Mouse (Mus musculus) cerebellum, adult 9-11 months (tissue): ENCODE results near the gene Foxp1.

ENCODE experiments used
- DNase-seq: peaks from one replicate; pipeline ENCODE4 v3.0.0; 2022

Foxp1 gene

GRCm38 (mm10) chr6:99105979-99106378 is 416.5 kb downstream of the Foxp1 start:
- no peak for DNase-seq

DNA sequence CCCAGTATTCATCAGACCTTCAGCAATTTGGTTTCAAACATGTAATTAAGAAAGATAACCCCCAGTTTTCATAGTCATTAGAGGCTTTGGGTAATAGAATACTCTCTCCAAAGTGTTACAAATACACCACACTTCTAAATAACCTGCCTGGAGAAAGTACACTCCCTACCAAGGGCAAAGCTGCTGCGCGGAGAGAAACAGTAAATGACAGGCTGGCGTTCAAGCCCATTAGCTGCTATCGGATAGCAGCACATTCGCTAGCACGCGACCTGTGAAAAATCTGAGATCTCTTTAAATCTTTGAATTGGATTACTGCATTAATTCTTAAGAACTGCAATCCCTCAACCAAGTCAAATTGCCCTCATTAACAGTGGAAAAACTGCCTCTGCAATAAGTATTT is 418.1 kb downstream of the Foxp1 start:
- no peak for DNase-seq

DNA sequence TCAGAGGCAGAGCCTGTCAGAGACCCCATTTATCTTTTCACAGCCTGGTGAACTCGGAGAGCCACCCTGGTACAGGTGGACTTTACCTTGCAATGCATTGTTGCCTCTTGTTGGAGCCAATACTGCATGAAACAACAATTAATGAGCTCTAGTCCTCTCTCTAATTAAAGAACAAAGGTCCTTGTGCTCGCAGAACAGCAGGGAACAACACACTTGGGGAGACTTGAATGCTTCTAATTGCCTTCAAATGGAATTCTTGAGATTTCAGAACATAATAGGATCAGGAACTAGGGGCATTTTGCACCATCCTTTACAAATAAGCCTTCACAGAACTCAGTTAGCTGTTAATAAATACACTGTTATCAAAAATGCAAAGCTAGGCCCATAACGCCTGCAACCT is 418.6 kb downstream of the Foxp1 start:
- DNase-seq: no peak

GRCm38 (mm10) chr6:99101489-99101908 is 421.0 kb downstream of the Foxp1 start:
- no peak for DNase-seq

DNA sequence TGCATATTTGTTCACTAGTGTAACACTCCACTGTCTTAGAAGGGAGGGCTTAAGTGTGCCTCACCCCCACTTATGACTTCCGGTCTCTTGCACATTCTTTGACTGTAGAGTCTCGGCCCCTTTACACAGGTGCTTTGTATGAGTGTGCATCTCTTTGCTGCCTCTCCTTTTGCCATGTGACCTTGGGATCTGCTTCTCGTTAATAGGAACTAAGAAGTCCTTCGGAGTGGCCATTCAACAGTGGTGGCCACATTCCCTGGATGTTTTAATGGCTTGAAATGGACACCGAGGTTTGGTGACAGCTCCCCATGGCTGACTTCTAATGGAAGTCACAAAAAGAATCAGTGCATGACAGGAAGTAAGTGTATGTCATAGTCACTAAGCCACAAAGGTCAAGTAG is 422.2 kb downstream of the Foxp1 start:
- DNase-seq: no peak

DNA sequence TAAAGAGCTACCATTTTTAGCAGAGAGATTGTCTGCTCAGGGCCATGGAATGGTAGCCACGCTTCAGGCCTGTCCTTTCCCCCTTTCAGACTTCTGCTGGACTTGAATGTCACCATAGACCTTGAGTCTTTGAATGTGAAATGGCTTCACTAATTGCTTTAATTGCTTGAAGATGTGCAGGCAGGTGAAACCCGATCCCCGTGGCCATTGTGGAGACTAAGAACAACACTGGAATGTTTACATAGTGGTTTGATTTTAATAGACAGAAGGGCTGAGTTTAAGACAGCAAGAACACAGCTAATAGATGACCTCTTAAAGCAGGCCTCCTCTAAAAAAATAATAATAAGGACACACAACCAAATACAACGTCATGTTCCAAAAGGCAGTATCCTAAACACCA is 422.7 kb downstream of the Foxp1 start:
- no peak for DNase-seq

DNA sequence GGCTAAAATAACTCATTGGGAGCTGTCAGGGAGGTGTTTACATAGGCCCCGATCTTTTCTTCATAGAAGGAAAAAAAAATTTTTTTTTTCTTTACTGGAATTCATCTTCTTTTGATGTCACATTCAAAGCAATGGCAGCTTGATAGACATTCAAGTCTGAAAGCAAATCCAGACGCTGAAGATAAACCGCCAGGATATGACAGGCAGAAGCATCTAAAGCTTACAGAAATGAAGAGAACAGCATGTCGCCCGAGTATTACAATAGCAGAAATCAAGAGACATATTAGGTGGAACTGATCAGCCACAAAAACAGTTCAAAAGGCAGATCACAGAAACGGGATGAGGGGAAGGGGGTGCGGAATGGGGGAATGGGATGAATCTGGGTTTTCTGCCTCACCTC is 425.3 kb downstream of the Foxp1 start:
- DNase-seq: no peak

GRCm38 (mm10) chr6:99096776-99097166 is 425.8 kb downstream of the Foxp1 start:
- DNase-seq: no peak

GRCm38 (mm10) chr6:99096105-99096775 is 426.3 kb downstream of the Foxp1 start:
- no peak for DNase-seq

- no peak for DNase-seq
Measured at GRCm38 (mm10) chr6:99095185-99096104, 427.1 kb downstream of the Foxp1 start.

DNA sequence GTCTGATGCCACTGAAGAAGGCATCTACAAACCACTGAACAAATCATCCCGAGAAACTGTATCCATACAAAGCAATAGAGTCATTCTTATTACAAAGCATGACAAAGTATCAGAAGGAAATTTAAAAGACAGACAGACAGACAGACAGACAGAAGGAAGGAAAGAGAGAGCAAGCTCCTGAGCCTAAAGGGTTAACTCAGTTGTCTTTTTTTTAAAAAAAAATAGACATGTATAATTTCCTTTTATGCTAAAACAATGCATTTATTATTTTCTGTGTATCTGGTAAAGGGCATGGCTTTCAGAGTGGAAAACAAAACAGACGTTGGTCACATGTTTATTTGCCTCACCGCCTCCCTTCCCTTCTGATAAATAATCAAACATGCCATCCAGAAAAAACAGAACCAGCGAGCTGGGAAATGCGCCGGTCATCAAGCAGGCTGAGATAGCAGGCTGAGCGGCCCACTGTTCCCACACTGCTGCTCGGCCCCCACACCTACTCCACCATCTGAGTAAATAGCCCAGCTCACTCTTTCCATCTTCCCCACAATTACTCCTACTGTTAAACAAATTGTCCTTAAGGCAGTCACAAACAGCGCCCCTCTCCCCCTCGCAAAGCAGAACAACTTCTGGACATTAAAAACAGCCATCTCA is 428.1 kb downstream of the Foxp1 start:
- DNase-seq: no peak

- DNase-seq: no peak
Measured at GRCm38 (mm10) chr6:99093856-99094255, 428.7 kb downstream of the Foxp1 start.

DNA sequence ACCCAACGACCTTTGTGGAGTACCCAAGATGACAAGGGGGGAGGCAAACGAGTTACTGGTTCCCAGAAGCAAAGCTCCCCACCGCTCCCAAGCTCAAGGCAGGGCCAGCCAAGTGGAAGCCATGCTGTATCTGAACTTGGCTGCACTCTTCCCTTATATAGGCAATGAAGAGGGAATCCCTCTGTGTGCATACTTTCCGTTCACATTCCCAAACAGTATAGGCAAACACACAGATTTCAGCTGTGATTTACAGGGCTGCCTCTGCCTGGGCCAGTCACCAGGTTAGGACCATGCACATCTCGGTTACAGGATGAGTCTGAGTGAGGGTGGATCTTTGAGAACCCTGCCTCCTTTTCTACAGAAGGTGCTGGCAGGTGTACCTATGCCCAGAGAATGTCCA is 429.3 kb downstream of the Foxp1 start:
- DNase-seq: no peak

DNA sequence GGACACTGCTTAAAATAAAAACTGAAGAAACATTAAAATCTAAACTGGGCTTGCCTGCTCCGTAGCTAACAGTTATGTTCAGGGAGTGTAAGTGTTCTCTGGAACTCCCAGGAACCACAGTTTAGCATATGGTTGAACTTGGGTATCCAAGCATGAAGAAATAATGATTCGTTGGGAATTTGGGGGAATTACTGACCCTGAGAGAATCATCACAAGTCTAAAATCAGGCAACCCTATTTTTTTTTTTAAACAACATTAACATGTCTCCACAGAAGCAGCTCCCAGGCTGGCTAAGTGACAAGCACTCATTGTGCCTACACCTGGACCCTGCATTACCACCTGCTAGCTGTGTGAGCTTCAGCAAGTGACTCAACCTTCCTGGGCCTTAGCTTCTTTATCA is 430.7 kb downstream of the Foxp1 start:
- DNase-seq: no peak

- DNase-seq: no peak
Measured at GRCm38 (mm10) chr6:99087598-99087997, 434.9 kb downstream of the Foxp1 start.

GRCm38 (mm10) chr6:99084956-99085355 is 437.6 kb downstream of the Foxp1 start:
- peak; percentile 68 for DNase-seq

GRCm38 (mm10) chr6:99081259-99081658 is 441.3 kb downstream of the Foxp1 start:
- DNase-seq: no peak

DNA sequence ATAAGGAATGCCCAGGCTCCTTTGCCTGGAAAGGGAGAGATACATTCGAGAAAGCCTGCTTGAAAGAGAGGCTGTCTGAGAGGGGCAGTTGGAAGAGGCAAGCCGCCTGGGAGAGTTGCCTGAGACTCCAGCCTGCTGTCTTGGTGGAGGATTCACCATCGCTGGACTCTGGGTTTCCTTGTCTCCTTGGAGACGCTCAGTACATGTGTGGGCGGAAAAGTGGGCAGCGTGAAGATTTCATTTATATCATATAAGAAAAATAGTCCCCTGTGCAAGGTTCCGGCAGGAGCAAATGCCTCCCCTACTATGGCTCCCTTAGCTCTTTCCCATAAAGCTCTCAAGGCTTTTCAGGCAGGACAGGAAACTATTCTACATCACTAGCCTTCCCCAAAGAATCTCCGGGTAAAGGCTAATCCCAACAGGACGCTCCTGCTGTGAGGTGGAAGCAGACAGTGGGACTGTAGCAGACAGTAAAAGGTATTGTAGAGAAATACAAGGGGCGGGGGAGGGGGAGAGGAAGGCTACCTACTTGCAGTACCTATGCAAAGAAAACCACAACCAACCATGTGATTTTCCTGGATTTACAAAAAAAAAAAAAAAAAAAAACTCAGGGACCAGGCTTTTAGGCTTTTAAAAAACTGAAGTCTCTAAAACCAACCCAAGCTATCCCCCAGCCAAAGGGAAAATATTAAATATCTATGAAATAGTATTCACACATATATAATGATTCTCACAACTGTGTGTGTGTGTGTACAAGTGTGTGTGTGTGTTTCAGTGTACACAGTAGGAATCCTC is 443.3 kb downstream of the Foxp1 start:
- DNase-seq: no peak

DNA sequence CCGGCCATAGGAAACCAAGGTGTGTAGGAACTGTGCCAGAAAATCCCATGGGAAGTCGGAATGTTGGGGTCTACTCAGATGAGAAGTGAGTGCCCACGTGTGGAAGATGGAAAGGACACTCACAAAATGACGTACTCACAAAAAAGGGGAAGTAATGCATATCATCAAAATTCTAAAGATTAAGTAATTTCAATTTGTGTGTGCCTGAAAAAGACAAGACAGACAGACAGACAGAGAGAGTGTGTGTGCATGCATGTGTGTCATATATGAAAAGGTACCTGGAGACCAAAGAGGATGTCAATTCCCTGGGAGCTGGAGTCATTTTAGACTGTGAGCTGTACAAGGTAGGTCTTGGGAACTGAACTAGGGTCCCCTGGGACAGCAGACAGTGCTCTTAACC is 444.4 kb downstream of the Foxp1 start:
- no peak for DNase-seq

DNA sequence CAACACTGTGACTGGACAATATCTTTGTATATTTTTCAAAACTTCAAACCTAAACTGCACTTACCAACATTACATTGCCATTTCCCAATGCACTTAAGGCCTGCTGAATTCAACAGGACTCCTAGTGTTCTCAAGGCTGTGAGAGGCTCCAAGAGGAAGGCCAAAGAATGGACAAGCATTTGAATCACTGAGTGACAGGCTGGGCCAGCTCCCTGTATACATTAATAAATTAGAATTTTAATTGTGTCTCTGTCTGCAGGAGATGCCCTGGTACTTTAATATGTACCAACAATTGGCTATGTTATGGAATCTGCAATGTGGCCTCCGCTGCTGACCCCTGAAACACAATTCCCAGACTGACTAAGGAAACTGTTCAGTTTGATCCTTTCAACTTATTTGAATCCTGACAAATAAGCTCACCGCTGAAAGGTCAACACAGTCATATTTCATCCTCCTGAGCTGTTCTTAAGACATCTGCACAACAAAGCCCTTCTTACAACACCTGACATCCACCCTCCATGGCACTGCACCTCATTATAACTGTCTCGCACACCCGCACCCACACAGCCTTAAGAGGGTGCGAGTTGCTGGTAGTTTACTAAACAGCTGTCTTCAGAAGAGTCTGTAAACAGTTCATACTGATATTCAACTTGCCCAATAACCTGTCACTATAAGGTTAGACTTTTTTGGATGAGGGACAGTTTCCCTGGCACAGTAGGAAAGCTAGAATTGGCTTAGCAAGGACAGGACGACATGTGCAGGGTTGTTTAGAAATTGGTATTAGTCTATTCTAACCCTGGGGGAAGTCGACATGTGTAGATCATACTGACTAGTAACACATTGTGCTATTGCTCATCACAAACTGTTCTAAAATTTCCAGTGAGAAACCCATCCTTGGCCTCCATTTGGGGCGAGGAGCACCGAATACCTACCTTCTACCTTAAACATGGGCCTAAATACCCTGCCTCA is 448.9 kb downstream of the Foxp1 start:
- DNase-seq: no peak

- no peak for DNase-seq
Measured at GRCm38 (mm10) chr6:99070710-99071109, 451.8 kb downstream of the Foxp1 start.

GRCm38 (mm10) chr6:99069726-99070125 is 452.8 kb downstream of the Foxp1 start:
- no peak for DNase-seq
